Mouse (Mus musculus) G1E (cell line): ENCODE results near the gene Lrmda. TPM values are rescaled to one million over a fixed set of nuclear protein-coding genes. Genes with fewer than 3 reads are reported as not detected.

ENCODE experiments used
- ATAC-seq: 2 replicates; pipeline ENCODE4 v1.8.0; 2016; ENCODE audit warnings: mild to moderate bottlenecking; ENCODE audit not compliant: insufficient number of reproducible peaks, poor library complexity, low FRiP score, severe bottlenecking; ENCODE audit errors: extremely low read depth
- DNase-seq: peaks from one replicate; pipeline ENCODE4 v3.0.0; 2012; ENCODE audit warnings: low spot score
- H3K27me3 ChIP-seq: 2 replicates; pipeline ENCODE4 v1.6.1; 2012; ENCODE audit warnings: mild to moderate bottlenecking, low read length, inconsistent platforms; ENCODE audit not compliant: insufficient read depth
- H3K36me3 ChIP-seq: replicated peaks from 2 replicates; pipeline ENCODE3; 2012; ENCODE audit warnings: mild to moderate bottlenecking, inconsistent platforms
- H3K4me1 ChIP-seq: 2 replicates; pipeline ENCODE4 v1.6.1; 2012; ENCODE audit warnings: low read depth, low read length, inconsistent platforms, mixed read lengths; ENCODE audit not compliant: insufficient read depth
- H3K4me3 ChIP-seq: 2 replicates; pipeline ENCODE4 v1.5.1; 2012; ENCODE audit warnings: low read depth, mild to moderate bottlenecking, inconsistent platforms, low read length, moderate library complexity, mixed read lengths
- H3K9me3 ChIP-seq: replicated peaks from 2 replicates; pipeline ENCODE4 v1.6.1; 2012; ENCODE audit warnings: inconsistent platforms
- CTCF ChIP-seq: IDR thresholded peaks from 2 replicates; pipeline ENCODE4 v1.5.1; 2012; ENCODE audit warnings: low read depth, low read length, inconsistent platforms, mixed read lengths
- GATA1 ChIP-seq: IDR thresholded peaks from 2 replicates; pipeline ENCODE4 v1.6.1; 2012; ENCODE audit warnings: borderline replicate concordance, low read length, inconsistent platforms, mixed read lengths
- GATA2 ChIP-seq: IDR thresholded peaks from 2 replicates; pipeline ENCODE4 v1.6.1; 2012; ENCODE audit warnings: low read depth, low read length, inconsistent platforms, borderline replicate concordance
- POLR2AphosphoS5 ChIP-seq: IDR thresholded peaks from 2 replicates; pipeline ENCODE4 v1.6.1; 2012; ENCODE audit warnings: low read depth, low read length, inconsistent platforms; ENCODE audit not compliant: insufficient replicate concordance
- TAL1 ChIP-seq: conservative IDR thresholded peaks from 2 replicates; pipeline ENCODE4 v1.6.1; 2012; ENCODE audit warnings: low read depth, low read length, inconsistent platforms, mixed read lengths
- polyA plus RNA-seq: library from polyadenylated mRNA; stranded (reverse); fragments of >175 nt; gene quantifications from 2 replicates; pipeline ENCODE4 v1.2.3, GENCODE M21; 2012
- total RNA-seq, 2 experiments: library from RNA; stranded (forward) in 1 of 2; stranded (reverse) in 1 of 2; fragments of 200-1000 nt in 1 of 2; fragments of >200 nt in 1 of 2; fragmentation: Nextera tagmentation in 1 of 2; gene quantifications; 2 replicates each; pipeline ENCODE4 v1.2.3; 2014 to 2017

Lrmda gene
- total and polyA plus RNA-seq, 3 experiments: not detected

GRCm38 (mm10) chr14:23095158-23096016, 1075.9 kb downstream of the Lrmda start:
- Histone ChIP-seq H3K36me3 (no peaks in the 10 kb centered on the region), H3K4me1 (no peaks in the 10 kb centered on the region), H3K27me3 (no peaks in the 10 kb centered on the region), H3K9me3 (no peaks in the 10 kb centered on the region; the same call in none of the 2 replicates), H3K4me3 (no peak overlapping the region)
- DNase-seq: no peak
- TF ChIP-seq CTCF: no peak
- no peak for ATAC-seq

- DNase-seq: no peak
- Histone ChIP-seq H3K27me3 (no peaks in the 10 kb centered on the region), H3K36me3 (no peaks in the 10 kb centered on the region), H3K4me3 (no peak overlapping the region), H3K4me1 (no peaks in the 10 kb centered on the region), H3K9me3 (no peaks in the 10 kb centered on the region; the same call in none of the 2 replicates)
- TF ChIP-seq TAL1 (no peak), GATA2 (no peak), CTCF (no peak), POLR2AphosphoS5 (no peak), GATA1 (no peak)
- no peak for ATAC-seq
Observed at GRCm38 (mm10) chr14:23096017-23096336, 1076.5 kb downstream of the Lrmda start.

- Histone ChIP-seq H3K36me3 (no peaks in the 10 kb centered on the region), H3K9me3 (no peaks in the 10 kb centered on the region; the same call in none of the 2 replicates), H3K27me3 (no peaks in the 10 kb centered on the region), H3K4me3 (no peak overlapping the region), H3K4me1 (no peaks in the 10 kb centered on the region)
- no peak for DNase-seq
- no peak for TF ChIP-seq GATA1
- TF ChIP-seq POLR2AphosphoS5: no peak
- TF ChIP-seq CTCF: no peak
- TF ChIP-seq TAL1: no peak
- TF ChIP-seq GATA2: no peak
- no peak for ATAC-seq
Observed at GRCm38 (mm10) chr14:23096405-23096804, 1076.9 kb downstream of the Lrmda start.

Other genes with a start within 250 kb of the Lrmda start
- gene Vdac2, start 194.5 kb upstream of the Lrmda start, total RNA-seq (2014; fragmentation: Nextera tagmentation): 525 and 570 TPM in 2 replicates
- gene Vdac2, start 194.5 kb upstream of the Lrmda start, total RNA-seq (2017): 445 and 495 TPM in 2 replicates
- 636 and 648 TPM in 2 replicates for gene Vdac2, start 194.5 kb upstream of the Lrmda start, polyA plus RNA-seq
- 23.3 and 33.0 TPM in 2 replicates for gene Comtd1, start 170.7 kb upstream of the Lrmda start, total RNA-seq (2014; fragmentation: Nextera tagmentation)
- gene Comtd1, start 170.7 kb upstream of the Lrmda start, total RNA-seq (2017): 20.6 and 24.5 TPM in 2 replicates
- 49.2 and 49.5 TPM in 2 replicates for gene Comtd1, start 170.7 kb upstream of the Lrmda start, polyA plus RNA-seq
- not detected in 2 replicates for gene Zfp503, start 30.1 kb upstream of the Lrmda start, total RNA-seq (2014; fragmentation: Nextera tagmentation)
- not detected in 2 replicates for gene Zfp503, start 30.1 kb upstream of the Lrmda start, total RNA-seq (2017)
- gene Zfp503, start 30.1 kb upstream of the Lrmda start, polyA plus RNA-seq: 0.01 TPM in 1 of 2 replicates, not detected in the other